Mouse (Mus musculus) ovary, postnatal 10 days (tissue): ENCODE results near the gene Sema4d.

ENCODE experiments used
- DNase-seq: peaks from one replicate; pipeline ENCODE4 v3.0.0; 2022; ENCODE audit warnings: low spot score

The Sema4d gene

GRCm38 (mm10) chr13:51778351-51778982 lies 15.1 kb downstream of the Sema4d start:
- no peak for DNase-seq

DNA sequence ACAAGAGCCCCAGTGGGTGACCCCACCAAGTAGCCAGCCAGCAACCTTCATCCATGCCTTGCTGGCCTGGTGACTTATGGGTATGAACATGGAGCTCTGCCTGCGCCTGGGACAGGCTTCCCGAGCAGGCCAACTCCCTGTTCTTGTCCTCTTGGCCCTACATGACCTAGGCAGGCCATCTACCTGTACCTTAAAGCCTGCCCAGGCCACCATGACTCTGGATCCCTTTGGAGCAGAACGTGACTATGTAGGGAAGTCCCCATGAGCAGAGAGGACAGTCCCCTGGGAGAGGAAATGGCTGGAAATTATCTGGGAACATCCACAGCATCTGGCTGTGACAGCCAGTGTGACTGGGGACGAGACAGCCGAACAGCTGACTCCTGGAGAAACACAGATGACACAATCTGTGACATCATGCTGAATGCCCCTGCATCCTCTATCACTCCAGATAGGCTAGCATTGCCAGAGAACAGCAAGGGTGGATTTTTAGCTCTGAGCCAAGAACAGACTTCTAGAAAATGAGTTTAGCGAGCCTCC lies 15.7 kb downstream of the Sema4d start:
- no peak for DNase-seq

DNA sequence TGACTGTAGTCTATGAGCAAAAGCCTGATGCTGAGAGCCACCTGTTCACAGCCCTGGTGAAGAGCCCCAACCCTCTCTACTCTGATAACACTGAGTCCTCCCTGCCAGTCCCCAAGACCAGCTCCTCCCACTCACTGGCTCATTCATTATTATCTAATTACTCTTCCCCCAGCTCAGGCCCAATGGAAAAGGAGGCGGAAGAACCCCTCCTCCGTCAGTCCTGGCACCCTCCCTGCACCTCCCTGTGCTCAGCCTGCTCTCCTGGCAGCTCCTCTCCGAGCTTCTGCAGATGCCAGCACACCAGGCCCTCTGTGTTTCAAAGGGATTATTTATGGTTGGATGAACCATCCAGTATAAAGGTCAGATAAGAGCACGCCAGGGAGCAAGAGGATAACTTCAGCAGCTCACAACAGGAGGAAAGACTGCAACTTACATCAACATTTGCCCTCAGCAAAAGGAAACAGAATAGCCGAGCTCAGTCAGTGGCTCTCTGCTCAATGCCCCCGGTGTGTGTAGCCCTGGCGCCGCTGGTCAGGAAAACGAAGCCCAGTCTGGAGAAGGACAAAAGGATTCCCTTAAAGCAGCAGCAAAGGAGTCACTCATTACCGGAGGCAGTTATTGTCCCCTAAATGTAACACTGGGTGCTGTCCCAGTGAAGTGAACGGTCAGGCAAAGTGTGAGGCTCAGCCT lies 16.4 kb downstream of the Sema4d start:
- DNase-seq, result no peak

DNA sequence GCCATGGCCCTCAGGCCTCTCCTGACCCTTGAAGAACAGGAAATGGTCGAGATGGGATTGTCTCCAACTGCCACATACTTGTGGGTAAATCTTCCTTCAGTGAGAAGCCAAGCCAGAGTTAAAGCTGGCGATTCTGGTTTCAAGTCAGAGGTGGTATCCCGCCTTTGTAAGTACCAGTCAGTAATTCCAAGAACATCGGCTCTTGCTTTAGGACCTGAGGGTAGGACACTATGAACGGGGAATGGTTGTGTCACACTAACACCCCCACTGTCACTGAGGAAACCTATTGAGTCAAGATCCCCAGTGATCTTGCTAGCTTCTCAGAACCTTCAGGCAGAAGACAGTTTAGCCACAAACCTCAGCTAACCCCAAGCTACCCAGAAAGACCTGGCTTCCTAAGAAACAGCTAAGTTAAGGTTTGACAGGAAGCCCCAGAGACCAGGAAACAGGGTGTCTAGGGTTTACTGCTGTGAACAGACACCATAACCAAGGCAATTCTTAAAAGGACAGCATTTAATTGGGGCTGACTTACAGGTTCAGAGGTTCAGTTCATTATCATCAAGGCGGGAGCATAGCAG lies 17.3 kb downstream of the Sema4d start:
- DNase-seq, result no peak

- DNase-seq, result no peak
These were observed 21.7 kb downstream of the Sema4d start for GRCm38 (mm10) chr13:51771802-51772206.

DNA sequence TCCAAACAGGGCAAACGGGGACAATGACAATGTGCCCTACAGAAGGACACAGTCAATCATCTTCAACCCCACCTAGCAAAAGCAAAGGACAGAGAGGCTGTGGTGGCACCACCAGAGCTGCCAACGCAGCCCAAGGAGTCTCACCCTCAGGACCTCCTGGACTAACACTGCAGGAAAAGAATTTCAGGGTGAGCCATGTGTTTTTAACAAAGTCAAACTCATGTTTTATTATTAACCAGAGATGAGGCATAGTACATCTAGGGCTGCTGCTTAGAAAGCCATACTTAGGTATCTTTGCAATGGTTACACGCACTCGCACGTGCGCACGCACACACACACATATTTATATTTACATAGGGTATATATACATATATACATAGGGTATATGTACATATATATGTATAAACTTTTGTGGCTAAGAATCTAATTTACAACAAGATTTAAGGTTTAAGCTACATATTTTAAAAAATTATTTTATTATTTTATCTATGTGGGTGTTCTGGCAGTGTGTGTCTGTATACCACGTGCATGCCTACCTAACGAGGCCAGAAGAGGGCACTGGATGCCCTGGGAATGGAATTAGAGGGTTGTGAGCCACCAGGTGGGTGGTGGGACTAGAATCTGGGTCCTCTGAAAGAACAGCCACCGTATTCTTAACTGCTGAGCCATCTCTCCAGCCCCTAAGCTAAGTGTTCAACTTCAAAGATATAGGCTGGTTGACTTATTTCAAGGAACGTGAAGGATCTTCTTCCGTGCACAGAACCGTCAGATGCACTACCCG lies 22.7 kb downstream of the Sema4d start:
- no peak for DNase-seq

GRCm38 (mm10) chr13:51767991-51768761 lies 25.4 kb downstream of the Sema4d start:
- DNase-seq, result no peak

DNA sequence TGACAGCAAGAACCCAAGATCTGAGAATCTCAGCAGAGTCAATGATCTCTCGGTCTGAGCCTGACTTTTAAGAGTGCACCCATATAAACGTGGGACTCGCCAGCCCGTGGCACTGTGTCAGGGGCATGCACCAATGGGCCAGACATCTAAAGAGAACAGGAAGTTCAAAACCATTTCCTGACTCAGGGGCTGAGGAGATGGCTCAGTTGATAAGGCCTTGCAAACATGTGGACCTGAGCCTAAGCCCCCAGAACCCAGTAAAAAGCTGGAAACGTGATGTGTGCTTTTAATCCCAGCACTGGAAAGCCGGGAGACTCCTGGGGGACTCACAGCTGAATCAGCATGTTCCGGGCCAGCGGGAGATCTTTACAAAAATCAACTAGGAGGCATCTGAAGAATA lies 26.0 kb downstream of the Sema4d start:
- DNase-seq, result no peak

- DNase-seq, result no peak
These were observed 26.8 kb downstream of the Sema4d start for GRCm38 (mm10) chr13:51766756-51767155.

DNA sequence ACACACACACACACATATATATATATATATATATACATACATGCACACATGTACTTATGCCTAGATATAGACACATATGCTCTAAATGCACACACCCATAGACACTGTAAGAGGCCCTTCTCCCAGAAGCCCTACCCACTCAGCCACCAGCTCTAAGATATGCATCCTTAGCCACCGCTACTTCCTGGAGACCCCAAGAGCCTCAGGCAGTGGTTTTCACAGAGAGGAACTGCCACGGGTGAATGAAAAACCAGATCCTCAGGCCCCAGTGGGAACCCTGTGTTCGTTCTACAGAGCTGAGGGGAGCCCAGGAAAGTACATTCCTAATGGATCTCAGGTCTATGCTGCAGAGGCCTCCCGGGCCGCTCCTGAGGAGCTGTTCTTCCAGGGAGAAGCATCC lies 28.2 kb downstream of the Sema4d start:
- DNase-seq, result no peak

- DNase-seq, result no peak
These were observed 30.4 kb downstream of the Sema4d start for GRCm38 (mm10) chr13:51763019-51763698.

DNA sequence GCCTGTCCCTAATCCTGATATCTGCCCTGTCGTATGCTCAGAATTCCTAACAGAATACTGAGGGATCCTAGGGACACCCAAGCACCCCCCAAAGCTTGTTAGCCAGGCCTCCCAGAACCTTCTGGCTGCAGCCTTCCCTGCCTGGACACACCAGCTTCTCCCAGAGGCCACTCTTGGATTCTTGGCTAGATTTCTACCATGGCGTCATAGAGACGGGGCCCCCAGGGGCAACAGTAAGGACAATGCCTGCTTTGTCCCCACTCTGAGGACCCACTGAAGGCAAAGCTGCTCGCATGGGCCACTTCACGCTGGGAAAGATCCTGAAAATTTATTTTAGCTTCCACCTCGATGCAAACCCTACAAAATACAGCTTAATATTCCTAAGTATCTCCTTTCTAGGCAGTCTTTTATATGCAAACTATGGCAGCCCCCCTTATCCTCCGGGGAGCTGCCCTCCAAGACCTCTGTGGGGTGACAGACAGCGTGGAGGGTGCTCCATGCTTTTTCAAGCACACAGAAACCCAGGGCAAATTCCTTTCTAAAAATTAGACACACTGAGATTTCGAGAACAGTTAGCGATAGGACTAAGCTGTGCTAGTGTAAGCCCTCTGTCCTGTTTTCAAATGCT lies 32.2 kb downstream of the Sema4d start:
- no peak for DNase-seq

DNA sequence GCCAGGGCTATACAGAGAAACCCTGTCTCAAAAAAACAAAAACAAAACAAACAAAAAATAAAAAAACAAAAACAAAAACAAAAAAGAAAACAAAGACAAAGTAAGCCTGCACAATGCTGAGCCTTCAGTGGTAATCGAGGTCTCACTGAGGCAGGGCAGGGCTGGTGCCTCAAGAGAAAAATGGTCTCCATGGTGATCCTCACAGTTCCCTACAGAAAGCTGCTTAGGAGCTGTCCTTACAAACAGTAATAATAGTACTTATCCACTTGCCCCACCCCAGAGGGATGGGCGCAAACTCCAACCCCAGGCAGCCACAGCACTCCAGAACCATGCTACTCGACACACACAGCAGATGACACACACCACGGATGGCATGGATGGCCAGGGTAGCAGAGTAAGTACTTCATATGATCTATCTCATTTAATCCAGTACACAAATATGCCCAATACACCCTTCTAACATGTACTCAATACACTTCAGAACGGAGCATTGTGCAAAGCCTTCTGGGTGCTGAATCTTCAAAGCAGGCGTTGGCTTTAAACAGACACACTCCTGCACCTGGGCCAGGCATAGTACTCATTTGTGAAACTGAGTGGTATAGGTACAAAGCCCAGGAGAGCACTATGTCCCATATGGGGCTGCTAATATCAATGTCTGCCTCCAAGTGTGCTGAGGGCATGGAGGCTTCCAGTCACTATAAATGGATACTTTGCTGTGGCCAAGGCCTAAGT lies 34.1 kb downstream of the Sema4d start:
- no peak for DNase-seq

DNA sequence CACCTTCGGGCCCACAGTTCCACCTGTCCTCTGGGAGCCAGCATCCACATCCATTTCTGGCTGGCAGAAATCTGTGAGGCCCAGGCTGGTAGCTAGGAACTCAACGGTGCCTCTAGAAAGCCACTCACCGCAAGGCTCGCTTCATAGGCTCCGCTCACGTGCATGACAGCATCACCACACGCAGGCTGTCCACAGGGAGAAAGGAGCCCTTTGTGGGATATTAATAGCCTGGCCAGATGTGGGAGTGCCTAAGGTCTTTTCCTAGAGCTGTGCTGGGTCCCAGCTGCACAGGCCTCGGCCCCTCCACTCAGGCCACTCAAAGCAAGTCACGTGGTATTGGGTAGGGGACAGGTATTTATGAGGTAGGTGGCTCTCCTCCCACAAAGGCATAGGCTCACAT lies 35.1 kb downstream of the Sema4d start:
- no peak for DNase-seq

DNA sequence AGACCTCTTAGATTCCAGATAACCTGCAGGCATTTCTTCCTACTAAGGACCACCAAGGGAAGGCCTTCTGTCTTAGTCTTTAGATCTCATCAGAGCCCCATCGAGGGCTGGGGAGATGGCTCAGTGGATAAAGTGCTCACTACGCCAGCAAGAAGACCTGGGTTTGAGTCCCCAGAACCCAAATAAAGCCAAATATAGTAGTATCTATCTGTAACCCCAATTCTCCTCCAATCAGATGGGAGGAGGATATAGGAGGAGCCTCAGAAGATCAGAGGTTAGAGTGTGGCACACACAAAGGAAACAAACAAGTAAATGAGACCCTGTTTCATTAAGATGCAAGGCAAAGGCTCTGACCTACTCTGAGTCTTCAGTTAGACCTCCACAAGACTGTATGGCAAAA lies 36.4 kb downstream of the Sema4d start:
- DNase-seq, result no peak

DNA sequence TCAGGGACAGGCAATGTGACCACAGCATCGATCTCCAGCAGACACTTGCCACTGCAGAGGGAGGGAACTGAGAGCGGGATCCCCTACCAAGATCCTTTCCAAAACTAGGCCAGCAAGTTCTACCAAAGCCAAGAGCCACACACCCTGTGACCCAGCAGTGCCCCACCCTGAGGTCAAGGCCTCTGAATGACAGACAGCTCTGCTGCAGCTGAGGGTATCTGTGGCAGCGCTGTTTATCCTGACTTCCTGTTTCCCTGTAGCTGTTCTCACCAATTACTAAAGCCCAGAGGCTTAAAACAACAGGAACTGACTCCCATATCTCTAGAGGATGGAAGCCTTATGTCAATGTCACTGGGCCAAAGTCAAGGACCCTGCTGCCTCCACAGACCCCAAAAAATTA lies 37.0 kb downstream of the Sema4d start:
- no peak for DNase-seq

- no peak for DNase-seq
These were observed 37.5 kb downstream of the Sema4d start for GRCm38 (mm10) chr13:51756019-51756418.

DNA sequence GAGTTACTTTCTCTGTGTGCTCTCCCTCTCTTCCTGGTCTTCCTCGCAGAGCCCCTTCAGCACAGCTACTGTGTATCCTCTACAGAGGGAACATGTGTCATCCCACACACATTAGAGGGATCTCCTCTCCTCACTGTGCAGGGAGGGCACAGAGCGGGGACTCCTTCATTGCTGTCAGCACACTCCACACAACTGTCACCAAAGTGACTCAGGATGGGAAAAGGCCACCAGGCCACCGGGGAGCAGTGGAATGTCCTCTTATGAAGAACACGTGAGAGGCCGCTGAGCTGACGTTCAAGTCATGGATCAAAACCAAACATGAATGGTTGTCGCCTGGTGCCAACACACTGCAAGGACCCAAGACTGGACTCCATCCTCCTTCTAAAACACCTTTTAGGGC lies 38.0 kb downstream of the Sema4d start:
- no peak for DNase-seq

DNA sequence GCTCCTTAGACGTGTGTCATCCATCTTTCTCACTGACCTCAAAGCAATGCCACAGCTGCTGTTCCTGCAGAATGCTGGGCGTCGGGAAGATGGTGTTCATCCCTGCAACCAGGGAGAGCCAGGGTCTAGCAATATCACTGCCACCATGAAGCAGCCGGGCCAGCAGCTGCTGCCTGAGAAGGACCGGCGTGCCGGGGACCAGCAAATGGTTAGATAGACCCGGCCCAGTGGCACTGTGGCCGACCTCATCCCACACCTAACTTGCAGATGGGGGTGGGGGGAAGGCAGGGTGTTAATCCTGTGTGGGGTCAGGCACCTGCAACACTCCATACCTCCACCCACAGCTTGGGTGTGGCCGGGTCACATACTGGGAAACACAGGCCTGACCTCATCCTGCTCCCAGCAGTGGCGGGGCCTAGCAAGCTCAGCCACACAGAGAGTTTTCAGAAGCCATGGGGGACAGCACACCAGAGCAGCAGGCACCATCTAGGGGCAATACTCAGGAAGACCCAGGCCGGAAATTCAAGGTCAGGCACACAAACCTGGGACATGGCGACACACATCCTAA lies 38.9 kb downstream of the Sema4d start:
- no peak for DNase-seq
